Mouse (Mus musculus) embryonic facial prominence, embryonic 10.5 days (tissue): ENCODE data around the gene Rras. TPM values are rescaled to one million over a fixed set of nuclear protein-coding genes. Genes with fewer than 3 reads are reported as not detected.

ENCODE experiments used
- DNase-seq: peaks from one replicate; pipeline ENCODE4 v3.0.0-alpha.2; 2017; ENCODE audit warnings: low spot score
- H3K27ac ChIP-seq: fragments of 300-500 bp; sonication (generic); replicated peaks from 2 replicates; pipeline ENCODE4 v1.5.1; 2016; ENCODE audit warnings: mild to moderate bottlenecking
- H3K27me3 ChIP-seq: fragments of 300-500 bp; sonication (generic); replicated peaks from 2 replicates; pipeline ENCODE4 v1.6.1; 2016; ENCODE audit warnings: low read depth, mild to moderate bottlenecking; ENCODE audit not compliant: poor library complexity, severe bottlenecking
- H3K36me3 ChIP-seq: fragments of 300-500 bp; sonication (generic); replicated peaks from 2 replicates; pipeline ENCODE4 v1.6.1; 2016; ENCODE audit warnings: mild to moderate bottlenecking, moderate library complexity
- H3K4me1 ChIP-seq: fragments of 300-500 bp; sonication (generic); 2 replicates; pipeline ENCODE4 v1.6.1; 2016
- H3K4me3 ChIP-seq: fragments of 300-500 bp; sonication (generic); 2 replicates; pipeline ENCODE4 v1.5.1; 2016; ENCODE audit warnings: mild to moderate bottlenecking, moderate library complexity
- H3K9me3 ChIP-seq: fragments of 300-500 bp; sonication (generic); 2 replicates; pipeline ENCODE4 v1.6.1; 2016; ENCODE audit warnings: mild to moderate bottlenecking
- WGBS: fragments of 180-500 bp; shearing (Covaris S2); methylation state at CpG from one replicate; pipeline ENCODE4 v1.1.7; 2016; 5-methylcytosine and 5-hydroxymethylcytosine counted together
- polyA plus RNA-seq: library from polyadenylated mRNA; unstranded; fragments of >200 nt; fragmentation: Nextera tagmentation; extraction: Ambion mirVana; gene quantifications from 2 replicates; pipeline ENCODE4 v1.2.1, GENCODE M21; 2016

The Rras gene
- polyA plus RNA-seq, 1 experiment from 2014 or later: 20.3 TPM

- WGBS: 1% methylated on average over 45 of the region's 45 CpGs
- peaks cover 68% of the 10 kb centered on the region for H3K36me3 ChIP-seq
These were observed 32.1 kb upstream of the Rras start for GRCm38 (mm10) chr7:44985595-44986191.

GRCm38 (mm10) chr7:44986192-44986878 is 31.4 kb upstream of the Rras start, which contains the start of gene Prmt1:
Gene Prmt1 (minus strand): TSS chr7:44986568.
- H3K36me3 ChIP-seq: peaks cover 68% of the 10 kb centered on the region
- WGBS: under 1% methylated on average over 42 of the region's 42 CpGs
- H3K4me3 ChIP-seq: peak within 1 kb of the TSS; percentile 75
- peaks cover 39% of the 10 kb centered on the region for H3K4me1 ChIP-seq
- peak; percentile 97 for DNase-seq
- H3K27ac ChIP-seq: peak within 1 kb of the TSS; percentile 99
- H3K9me3 ChIP-seq: no peaks in the 10 kb centered on the region
- no peaks in the 10 kb centered on the region for H3K27me3 ChIP-seq

More at GRCm38 (mm10) chr7:44985595-44986191, 32.1 kb upstream of the Rras start:
- peak overlapping the region; percentile 99 for H3K27ac ChIP-seq
- no peaks in the 10 kb centered on the region for H3K27me3 ChIP-seq
- H3K4me1 ChIP-seq: peaks cover 39% of the 10 kb centered on the region
- peak overlapping the region; percentile 75 for H3K4me3 ChIP-seq
- H3K9me3 ChIP-seq: no peaks in the 10 kb centered on the region
- peak; percentile 90 for DNase-seq

- no peak for DNase-seq
- Histone ChIP-seq H3K4me1 (peaks cover 39% of the 10 kb centered on the region), H3K27ac (peak overlapping the region; percentile 99), H3K27me3 (no peaks in the 10 kb centered on the region), H3K4me3 (peak overlapping the region; percentile 75), H3K36me3 (peaks cover 68% of the 10 kb centered on the region), H3K9me3 (no peaks in the 10 kb centered on the region)
- under 1% methylated on average over 29 of the region's 29 CpGs for WGBS
These were observed 30.7 kb upstream of the Rras start for GRCm38 (mm10) chr7:44986879-44987718.

GRCm38 (mm10) chr7:44996672-44997071 is 21.1 kb upstream of the Rras start:
- Histone ChIP-seq H3K4me1 (peaks cover 36% of the 10 kb centered on the region), H3K27me3 (no peaks in the 10 kb centered on the region), H3K4me3 (peak overlapping the region; percentile 84), H3K9me3 (no peaks in the 10 kb centered on the region), H3K27ac (peak overlapping the region; percentile 95), H3K36me3 (peaks cover 73% of the 10 kb centered on the region)
- no peak for DNase-seq
- WGBS: 17% methylated on average over 10 of the region's 10 CpGs

- peak within 1 kb of the TSS; percentile 95 for H3K27ac ChIP-seq
- WGBS: under 1% methylated on average over 43 of the region's 43 CpGs
- DNase-seq: peak; percentile 95
- H3K4me1 ChIP-seq: peaks cover 36% of the 10 kb centered on the region
- H3K4me3 ChIP-seq: peak within 1 kb of the TSS; percentile 84
- H3K27me3 ChIP-seq: no peaks in the 10 kb centered on the region
- H3K36me3 ChIP-seq: peaks cover 73% of the 10 kb centered on the region
- H3K9me3 ChIP-seq: no peaks in the 10 kb centered on the region
These were observed 20.4 kb upstream of the Rras start, which contains the start of gene Irf3 for GRCm38 (mm10) chr7:44997231-44997939. Gene Irf3 (plus strand): TSS chr7:44997648.

GRCm38 (mm10) chr7:44997940-44998428 is 19.8 kb upstream of the Rras start:
- WGBS: 6% methylated on average over 15 of the region's 15 CpGs
- H3K9me3 ChIP-seq: no peaks in the 10 kb centered on the region
- H3K4me1 ChIP-seq: peaks cover 36% of the 10 kb centered on the region
- H3K4me3 ChIP-seq: peak overlapping the region; percentile 84
- no peak for DNase-seq
- no peaks in the 10 kb centered on the region for H3K27me3 ChIP-seq
- peaks cover 73% of the 10 kb centered on the region for H3K36me3 ChIP-seq
- H3K27ac ChIP-seq: peak overlapping the region; percentile 95

GRCm38 (mm10) chr7:44998501-44998955 is 19.2 kb upstream of the Rras start, which contains the start of gene Bcl2l12:
Gene Bcl2l12 (minus strand): TSS chr7:44998712.
- Histone ChIP-seq H3K4me3 (peak within 1 kb of the TSS; percentile 84), H3K27ac (peak within 1 kb of the TSS; percentile 95), H3K36me3 (peaks cover 73% of the 10 kb centered on the region), H3K4me1 (peaks cover 36% of the 10 kb centered on the region), H3K9me3 (no peaks in the 10 kb centered on the region), H3K27me3 (no peaks in the 10 kb centered on the region)
- WGBS: 4% methylated on average over 18 of the region's 18 CpGs
- peak; percentile 67 for DNase-seq

- Histone ChIP-seq H3K36me3 (peaks cover 73% of the 10 kb centered on the region), H3K4me1 (peaks cover 36% of the 10 kb centered on the region), H3K9me3 (no peaks in the 10 kb centered on the region), H3K27ac (no peak overlapping the region), H3K4me3 (peak overlapping the region; percentile 23; the same call in 1 of the 2 replicates), H3K27me3 (no peaks in the 10 kb centered on the region)
- 82% methylated on average over 11 of the region's 11 CpGs for WGBS
- no peak for DNase-seq
These were observed 18.0 kb upstream of the Rras start for GRCm38 (mm10) chr7:44999753-45000152.

GRCm38 (mm10) chr7:45000539-45001114 is 17.1 kb upstream of the Rras start:
- WGBS: 89% methylated on average over 21 of the region's 21 CpGs
- H3K4me3 ChIP-seq: peak overlapping the region; percentile 20; the same call in 1 of the 2 replicates

GRCm38 (mm10) chr7:45002440-45002839 is 15.3 kb upstream of the Rras start:
- 92% methylated on average over 7 of the region's 7 CpGs for WGBS
- H3K4me1 ChIP-seq: peaks cover 26% of the 10 kb centered on the region
- no peak overlapping the region for H3K27ac ChIP-seq
- H3K27me3 ChIP-seq: no peaks in the 10 kb centered on the region
- no peaks in the 10 kb centered on the region for H3K9me3 ChIP-seq
- no peak overlapping the region for H3K4me3 ChIP-seq
- peaks cover 83% of the 10 kb centered on the region for H3K36me3 ChIP-seq
- DNase-seq: no peak

More at GRCm38 (mm10) chr7:45000539-45001114, 17.1 kb upstream of the Rras start:
- H3K36me3 ChIP-seq: peaks cover 73% of the 10 kb centered on the region
- peaks cover 38% of the 10 kb centered on the region for H3K4me1 ChIP-seq
- H3K27me3 ChIP-seq: no peaks in the 10 kb centered on the region
- H3K27ac ChIP-seq: no peak overlapping the region
- no peak for DNase-seq
- no peaks in the 10 kb centered on the region for H3K9me3 ChIP-seq

- no peak for DNase-seq
- H3K27ac ChIP-seq: no peak overlapping the region
- H3K9me3 ChIP-seq: no peaks in the 10 kb centered on the region
- H3K36me3 ChIP-seq: peaks cover 100% of the 10 kb centered on the region
- WGBS: 78% methylated on average over 3 of the region's 3 CpGs
- H3K4me3 ChIP-seq: no peak overlapping the region
- no peaks in the 10 kb centered on the region for H3K27me3 ChIP-seq
- H3K4me1 ChIP-seq: peaks cover 9% of the 10 kb centered on the region
These were observed 13.2 kb upstream of the Rras start for GRCm38 (mm10) chr7:45004546-45004945.
